Mouse (Mus musculus) limb, embryonic 11.5 days (tissue): ENCODE results near the gene Med20. TPM values are rescaled to one million over a fixed set of nuclear protein-coding genes. Genes with fewer than 3 reads are reported as not detected.
"Not testable (repeated sequence)": the region's sequence is repeated elsewhere in the genome, so short reads cannot be mapped to it uniquely, and the experiment has no call there.

ENCODE experiments used
- ATAC-seq: fragments of 200-750 bp; cut with Nextera tagmentation; 2 replicates; pipeline ENCODE4 v1.8.0; 2017; ENCODE audit warnings: low read depth; ENCODE audit not compliant: insufficient number of reproducible peaks, low FRiP score, low TSS enrichment
- DNase-seq: peaks from one replicate; pipeline ENCODE4 v3.0.0-alpha.2; 2015; ENCODE audit warnings: low spot score
- H3K27ac ChIP-seq: fragments of 300-500 bp; sonication (generic); replicated peaks from 2 replicates; pipeline ENCODE4 v1.5.1; 2014; ENCODE audit warnings: low read depth, mild to moderate bottlenecking, low read length
- H3K27me3 ChIP-seq: fragments of 300-500 bp; sonication (generic); 2 replicates; pipeline ENCODE4 v1.6.1; 2014; ENCODE audit warnings: mild to moderate bottlenecking, low read length, mixed read lengths; ENCODE audit not compliant: control insufficient read depth, insufficient read depth
- H3K36me3 ChIP-seq: fragments of 300-500 bp; sonication (generic); 2 replicates; pipeline ENCODE4 v1.6.1; 2014; ENCODE audit warnings: mild to moderate bottlenecking, low read length, moderate library complexity, mixed read lengths; ENCODE audit not compliant: control insufficient read depth, insufficient read depth
- H3K4me1 ChIP-seq: fragments of 300-500 bp; sonication (generic); 2 replicates; pipeline ENCODE4 v1.6.1; 2014; ENCODE audit warnings: low read length, mixed read lengths; ENCODE audit not compliant: control insufficient read depth, insufficient read depth
- H3K4me2 ChIP-seq: fragments of 300-500 bp; sonication (generic); 2 replicates; pipeline ENCODE4 v1.6.1; 2014; ENCODE audit warnings: low read depth, mild to moderate bottlenecking, moderate library complexity; ENCODE audit not compliant: severe bottlenecking
- H3K4me3 ChIP-seq: fragments of 300-500 bp; sonication (generic); 2 replicates; pipeline ENCODE4 v1.5.1; 2014; ENCODE audit warnings: low read depth, low read length
- H3K9ac ChIP-seq: fragments of 300-500 bp; sonication (generic); 2 replicates; pipeline ENCODE4 v1.6.1; 2014; ENCODE audit warnings: mild to moderate bottlenecking, low read length
- H3K9me3 ChIP-seq: fragments of 300-500 bp; sonication (generic); 2 replicates; pipeline ENCODE4 v1.6.1; 2016; ENCODE audit warnings: low read length; ENCODE audit not compliant: control insufficient read depth
- WGBS: fragments of 180-500 bp; shearing (Covaris S2); extraction: QIAGEN DNeasy Blood & Tissue Kit; methylation state at CpG from one replicate; pipeline ENCODE4 v1.1.7; 2014; 5-methylcytosine and 5-hydroxymethylcytosine counted together
- polyA plus RNA-seq: library from polyadenylated mRNA; unstranded; fragments of >200 nt; fragmentation: Nextera tagmentation; extraction: Ambion mirVana; gene quantifications from 2 replicates; pipeline ENCODE4 v1.2.1, GENCODE M21; 2014

Gene Med20
- polyA plus RNA-seq, 1 experiment from 2014 or later = 50.4 TPM

- H3K36me3 ChIP-seq = peaks cover 13% of the 10 kb centered on the region; the same call in 1 of the 2 replicates
- 85% methylated on average over 1 of the region's 1 CpGs for WGBS
- no peak for DNase-seq
These were observed 2.6 kb downstream of the Med20 start for GRCm38 (mm10) chr17:47614018-47614417.

GRCm38 (mm10) chr17:47616119-47616518 is 4.7 kb downstream of the Med20 start:
- H3K4me2 ChIP-seq = no peak overlapping the region
- WGBS = 93% methylated on average over 8 of the region's 8 CpGs
- peaks cover 13% of the 10 kb centered on the region; the same call in 1 of the 2 replicates for H3K36me3 ChIP-seq
- no peak overlapping the region for H3K27ac ChIP-seq
- no peak overlapping the region for H3K9ac ChIP-seq
- H3K4me1 ChIP-seq = peaks cover 3% of the 10 kb centered on the region; the same call in 1 of the 2 replicates
- no peak for DNase-seq
- no peak for ATAC-seq
- H3K27me3 ChIP-seq = no peaks in the 10 kb centered on the region
- H3K9me3 ChIP-seq = no peaks in the 10 kb centered on the region
- no peak overlapping the region for H3K4me3 ChIP-seq

More at GRCm38 (mm10) chr17:47614018-47614417, 2.6 kb downstream of the Med20 start:
- Histone ChIP-seq H3K4me2 (no peak overlapping the region), H3K27me3 (no peaks in the 10 kb centered on the region), H3K4me3 (no peak overlapping the region), H3K9me3 (no peaks in the 10 kb centered on the region), H3K27ac (no peak overlapping the region), H3K4me1 (peaks cover 3% of the 10 kb centered on the region; the same call in 1 of the 2 replicates), H3K9ac (no peak overlapping the region)
- ATAC-seq = no peak

- no peak for ATAC-seq
- H3K4me1 ChIP-seq = peaks cover 3% of the 10 kb centered on the region; the same call in 1 of the 2 replicates
- DNase-seq = no peak
- H3K27me3 ChIP-seq = no peaks in the 10 kb centered on the region
- H3K27ac ChIP-seq = no peak overlapping the region
- H3K4me3 ChIP-seq = no peak overlapping the region
- peaks cover 13% of the 10 kb centered on the region; the same call in 1 of the 2 replicates for H3K36me3 ChIP-seq
- 93% methylated on average over 4 of the region's 4 CpGs for WGBS
- H3K4me2 ChIP-seq = no peak overlapping the region
- no peaks in the 10 kb centered on the region for H3K9me3 ChIP-seq
- no peak overlapping the region for H3K9ac ChIP-seq
These were observed 5.3 kb downstream of the Med20 start for GRCm38 (mm10) chr17:47616652-47617051.

- DNase-seq (no peak), ATAC-seq (no peak)
- no peaks in the 10 kb centered on the region for H3K27me3 ChIP-seq
- H3K9me3 ChIP-seq = no peaks in the 10 kb centered on the region
- H3K4me2 ChIP-seq = no peak overlapping the region
- peaks cover 19% of the 10 kb centered on the region; the same call in 1 of the 2 replicates for H3K36me3 ChIP-seq
- H3K4me3 ChIP-seq = no peak overlapping the region
- no peaks in the 10 kb centered on the region for H3K4me1 ChIP-seq
- 92% methylated on average over 9 of the region's 9 CpGs for WGBS
- H3K27ac ChIP-seq = no peak overlapping the region
- no peak overlapping the region for H3K9ac ChIP-seq
These were observed 6.4 kb downstream of the Med20 start for GRCm38 (mm10) chr17:47617605-47618307.

GRCm38 (mm10) chr17:47618556-47619311 is 7.4 kb downstream of the Med20 start:
- Histone ChIP-seq H3K4me3 (no peak overlapping the region), H3K9ac (no peak overlapping the region), H3K4me1 (no peaks in the 10 kb centered on the region), H3K27me3 (no peaks in the 10 kb centered on the region), H3K9me3 (no peaks in the 10 kb centered on the region), H3K4me2 (no peak overlapping the region), H3K36me3 (peaks cover 29% of the 10 kb centered on the region; the same call in 1 of the 2 replicates), H3K27ac (no peak overlapping the region)
- ATAC-seq (no peak), DNase-seq (no peak)
- WGBS = 91% methylated on average over 13 of the region's 13 CpGs

- Histone ChIP-seq H3K4me2 (no peak overlapping the region), H3K9me3 (no peaks in the 10 kb centered on the region), H3K9ac (no peak overlapping the region), H3K27me3 (no peaks in the 10 kb centered on the region), H3K4me1 (no peaks in the 10 kb centered on the region; the same call in 1 of the 2 replicates), H3K27ac (no peak overlapping the region), H3K36me3 (peaks cover 31% of the 10 kb centered on the region), H3K4me3 (no peak overlapping the region)
- 95% methylated on average over 14 of the region's 14 CpGs for WGBS
- ATAC-seq (no peak), DNase-seq (no peak)
These were observed 11.7 kb downstream of the Med20 start for GRCm38 (mm10) chr17:47622912-47623554.

GRCm38 (mm10) chr17:47624572-47624971 is 13.2 kb downstream of the Med20 start:
- not testable (repeated sequence) for H3K27ac ChIP-seq, H3K4me1 ChIP-seq, ATAC-seq, H3K4me3 ChIP-seq, H3K27me3 ChIP-seq, H3K4me2 ChIP-seq, DNase-seq, H3K9me3 ChIP-seq, H3K9ac ChIP-seq
- peaks cover 25% of the 10 kb centered on the region for H3K36me3 ChIP-seq
- WGBS = 95% methylated on average over 5 of the region's 5 CpGs

GRCm38 (mm10) chr17:47625088-47625487 is 13.7 kb downstream of the Med20 start:
- Histone ChIP-seq H3K4me1 (peaks cover under 1% of the 10 kb centered on the region; the same call in 1 of the 2 replicates), H3K4me2 (no peak overlapping the region), H3K27me3 (no peaks in the 10 kb centered on the region), H3K36me3 (peaks cover 25% of the 10 kb centered on the region), H3K9ac (no peak overlapping the region), H3K4me3 (no peak overlapping the region), H3K27ac (no peak overlapping the region), H3K9me3 (no peaks in the 10 kb centered on the region)
- WGBS = 98% methylated on average over 2 of the region's 2 CpGs
- DNase-seq = no peak
- ATAC-seq = no peak
